Mouse (Mus musculus): ENCODE results near the gene Trip4.
A peak's percentile ranks its signal among the peaks of the same experiment; 100 is the strongest.

Trip4 gene

DNA sequence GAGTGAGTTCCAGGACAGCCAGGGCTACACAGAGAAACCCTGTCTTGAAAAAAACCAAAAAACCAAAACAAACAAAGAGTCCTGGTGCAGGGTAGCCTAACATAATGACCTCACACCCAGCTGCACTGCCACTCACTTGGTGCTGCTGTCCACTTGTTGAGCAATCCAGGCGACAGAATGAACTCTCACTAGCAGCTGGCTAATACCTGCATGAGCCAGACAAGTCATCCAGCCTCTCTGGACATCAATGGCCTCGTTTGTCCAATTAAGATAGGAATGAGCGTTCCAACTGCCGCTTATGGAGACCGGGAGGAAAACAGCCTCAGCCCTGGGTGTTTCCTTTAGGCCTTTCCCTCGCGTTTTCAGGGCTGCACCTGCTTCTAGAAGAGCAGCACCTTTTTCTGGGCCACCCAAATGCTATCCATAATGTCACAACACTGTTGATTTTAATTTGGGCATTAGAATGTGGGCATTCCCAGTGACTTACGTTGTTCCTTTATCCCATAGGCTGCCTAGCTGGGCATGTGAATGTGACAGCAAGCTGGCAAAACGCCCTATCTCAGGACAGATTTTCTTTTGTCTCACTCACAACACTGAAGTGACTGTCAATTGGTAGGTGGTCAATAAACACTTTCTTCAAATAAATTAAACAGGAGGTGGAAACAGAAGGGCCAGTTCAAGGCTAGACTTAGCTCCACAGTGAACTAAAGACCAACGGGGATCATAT is 73.8 kb downstream of the Trip4 start:
- DNase-seq (ENCODE audit: low spot score), result no peak

DNA sequence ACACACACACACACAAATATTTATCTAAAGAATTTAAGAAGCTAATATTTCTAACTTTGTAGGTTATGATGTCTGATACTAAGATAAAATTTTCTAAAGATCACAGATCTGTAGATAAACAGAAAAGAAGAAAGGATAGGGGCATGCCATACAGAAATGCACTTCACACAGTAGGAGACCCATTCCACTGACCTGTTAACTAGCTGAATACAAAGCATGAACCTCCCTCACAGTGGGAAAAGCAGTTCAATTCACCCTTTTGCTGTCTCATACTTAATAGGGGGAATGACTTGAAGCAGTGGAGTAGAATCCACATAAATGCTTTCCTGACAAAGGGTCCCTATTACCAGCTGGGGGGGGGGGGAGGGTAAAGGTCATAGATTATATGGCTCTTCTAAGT is 75.0 kb downstream of the Trip4 start:
- no peak for DNase-seq (ENCODE audit: low spot score)

DNA sequence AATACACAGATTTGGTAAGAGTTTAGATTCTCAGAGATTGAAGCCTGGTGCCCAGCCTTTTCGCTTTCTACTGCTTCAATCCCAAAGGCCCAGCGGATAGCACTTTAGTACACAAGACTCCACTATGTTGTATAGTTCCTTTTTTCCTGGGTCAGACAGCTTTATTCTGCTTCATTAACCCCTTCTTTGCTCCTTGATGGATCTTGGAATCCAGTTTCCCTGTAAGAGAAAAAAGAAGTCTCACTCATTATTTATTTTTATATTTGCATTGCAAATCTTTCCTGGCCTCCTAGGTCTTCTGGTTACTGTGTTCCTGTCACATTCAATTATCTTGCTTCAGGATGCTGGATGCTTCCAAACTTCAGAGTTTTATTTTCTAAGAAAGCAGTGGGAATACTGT is 75.4 kb downstream of the Trip4 start:
- no peak for DNase-seq (ENCODE audit: low spot score)

DNA sequence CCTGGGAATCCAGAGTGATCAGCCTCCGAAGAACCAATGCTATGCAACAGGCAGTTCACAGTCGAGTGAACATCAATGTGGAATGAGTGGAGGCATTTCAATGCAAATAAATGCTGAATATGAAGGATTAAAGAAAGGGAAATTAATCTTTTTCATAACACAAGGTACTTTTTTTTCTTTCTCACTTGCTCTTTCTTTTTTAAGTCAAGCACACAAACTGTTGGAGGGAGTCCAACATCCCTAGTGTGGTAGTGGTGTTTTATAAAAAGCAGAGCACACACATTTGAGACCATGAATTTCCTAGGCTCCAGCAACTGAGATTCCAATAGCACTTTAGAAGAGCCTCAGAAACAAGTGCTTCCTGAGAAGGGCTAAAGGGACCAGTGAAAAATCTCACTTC is 76.6 kb downstream of the Trip4 start:
- DNase-seq (ENCODE audit: low spot score), result no peak

DNA sequence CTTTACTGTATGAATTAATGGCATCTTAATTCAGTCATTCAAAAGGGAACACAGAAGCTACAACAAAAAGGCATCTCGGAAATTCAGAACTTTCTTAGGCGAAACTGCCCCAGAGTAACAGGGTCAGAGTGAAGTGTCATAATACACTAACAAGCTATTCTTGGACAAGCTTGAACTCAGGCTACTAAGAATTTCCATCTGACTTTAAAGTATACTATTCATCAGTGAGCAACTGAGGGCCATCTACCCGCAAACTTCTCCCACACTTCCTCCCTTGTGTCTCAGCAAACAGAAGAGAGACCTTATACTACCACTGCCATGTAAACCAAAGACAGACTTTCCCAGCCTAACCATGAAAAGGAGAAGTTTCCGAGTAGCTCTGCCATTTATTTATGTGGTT is 77.4 kb downstream of the Trip4 start:
- no peak for DNase-seq (ENCODE audit: low spot score)

DNA sequence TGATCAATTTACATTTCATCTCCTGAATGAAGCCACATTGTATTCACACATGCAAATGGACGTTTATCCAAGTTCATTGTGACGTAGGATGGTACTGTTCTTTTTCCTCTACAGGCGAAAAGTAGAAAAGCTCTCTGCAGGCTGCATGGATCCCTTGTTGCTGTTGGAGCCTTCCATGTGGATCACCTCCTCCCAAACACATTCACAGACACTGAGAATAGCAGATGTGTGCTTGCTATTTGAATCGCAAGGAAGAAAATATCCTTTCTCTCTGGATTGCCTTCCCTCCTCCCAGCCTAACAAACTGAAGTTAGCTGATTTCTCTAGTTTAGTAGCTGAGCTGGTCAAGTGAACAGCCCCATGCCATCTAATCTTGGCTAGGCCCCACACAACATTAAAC is 78.3 kb downstream of the Trip4 start:
- no peak for DNase-seq (ENCODE audit: low spot score)

DNA sequence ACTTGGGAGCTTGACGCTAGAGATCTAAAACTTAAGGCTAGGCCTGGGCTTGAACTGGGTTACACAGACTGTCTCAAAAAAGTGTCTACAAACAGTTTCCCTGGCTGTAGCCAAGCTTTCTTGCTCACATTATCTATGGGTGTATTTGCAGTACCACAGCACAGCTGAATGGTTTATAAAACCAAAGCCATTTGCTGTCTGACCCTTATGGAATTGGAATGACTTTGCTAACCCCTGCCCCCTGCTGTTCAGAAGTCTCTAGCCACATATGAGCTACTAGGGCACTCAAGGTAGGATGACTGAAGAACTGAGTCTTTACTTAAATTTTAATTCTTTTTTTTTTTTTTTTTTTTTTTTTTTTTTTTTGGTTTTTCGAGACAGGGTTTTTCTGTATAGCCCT is 79.2 kb downstream of the Trip4 start:
- DNase-seq (ENCODE audit: low spot score), result peak; percentile 73

DNA sequence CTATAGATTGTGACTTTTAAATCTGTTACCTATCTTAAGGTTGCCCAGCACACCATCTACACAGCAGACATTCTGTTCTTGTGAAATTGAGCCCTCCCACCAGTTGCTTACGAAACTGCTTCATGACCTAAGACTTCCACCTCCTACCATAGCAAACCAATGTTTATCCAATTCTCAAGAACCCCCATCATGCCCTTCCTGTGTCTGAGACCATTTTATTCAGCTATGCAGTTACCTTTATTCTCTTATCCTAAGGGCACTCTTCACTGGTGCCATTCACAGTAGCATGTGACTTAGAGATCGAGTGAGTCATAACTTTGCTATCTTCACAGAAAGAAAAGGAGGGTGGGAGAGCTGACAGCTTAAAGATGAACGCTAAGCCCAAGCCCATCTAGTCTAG is 80.1 kb downstream of the Trip4 start:
- peak; percentile 33 for DNase-seq (ENCODE audit: low spot score)

DNA sequence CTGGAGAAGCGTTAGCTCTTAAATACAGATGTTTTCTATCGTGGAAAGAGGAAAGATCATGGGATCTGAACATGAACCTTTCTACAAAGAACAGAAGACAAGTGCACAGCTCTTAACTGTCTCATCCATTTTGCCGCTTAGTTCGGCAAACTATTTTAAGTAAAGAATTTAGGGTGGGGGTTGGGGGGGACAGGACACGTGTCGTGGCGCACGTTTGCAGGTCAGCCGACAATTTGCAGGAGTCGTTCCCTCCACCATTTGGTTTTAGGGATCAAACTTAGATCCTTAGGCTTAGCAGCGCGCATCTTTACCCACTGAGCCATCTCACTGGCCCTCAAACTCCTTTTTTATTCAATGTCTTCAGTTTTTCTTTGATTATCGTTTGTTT is 80.6 kb downstream of the Trip4 start:
- no peak for DNase-seq (ENCODE audit: low spot score)

DNA sequence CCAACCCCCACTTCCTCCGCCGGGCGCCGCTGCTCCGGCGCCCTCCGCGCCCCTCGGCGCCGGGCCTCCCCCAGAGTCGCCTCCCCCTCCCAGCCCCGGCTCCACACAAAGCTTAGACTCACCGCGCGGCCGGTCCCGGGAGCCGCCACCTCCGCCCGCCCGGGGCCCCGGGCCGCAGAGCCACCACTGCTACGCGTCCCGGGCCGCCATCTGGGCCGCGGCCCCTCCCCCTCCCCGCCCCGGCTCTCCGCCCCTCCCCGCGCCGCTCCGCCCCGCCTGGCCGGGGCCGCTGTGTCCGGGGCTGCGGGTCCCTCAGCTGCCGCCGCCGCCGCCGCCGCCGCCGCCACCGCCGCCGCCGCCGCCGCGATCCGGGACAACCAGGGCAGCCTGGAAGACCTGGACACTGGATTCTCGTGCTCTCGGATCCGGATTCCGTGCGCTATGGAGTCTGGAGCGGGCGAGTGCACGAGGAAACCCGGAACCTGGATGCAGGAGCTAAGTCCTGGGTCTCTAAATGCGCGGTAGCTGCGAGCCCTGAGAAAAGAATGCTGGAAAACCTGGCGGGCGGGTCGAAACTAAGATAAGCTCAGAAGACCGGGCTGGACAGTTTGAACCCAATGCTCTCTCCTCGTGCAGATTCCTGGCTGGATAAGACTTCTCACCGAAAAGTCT is 81.1 kb downstream of the Trip4 start, which contains the start of gene Zfp609:
Gene Zfp609 (minus strand): TSS at position 221 of the 672 bp plus-strand sequence.
- DNase-seq (ENCODE audit: low spot score), result peak; percentile 97

DNA sequence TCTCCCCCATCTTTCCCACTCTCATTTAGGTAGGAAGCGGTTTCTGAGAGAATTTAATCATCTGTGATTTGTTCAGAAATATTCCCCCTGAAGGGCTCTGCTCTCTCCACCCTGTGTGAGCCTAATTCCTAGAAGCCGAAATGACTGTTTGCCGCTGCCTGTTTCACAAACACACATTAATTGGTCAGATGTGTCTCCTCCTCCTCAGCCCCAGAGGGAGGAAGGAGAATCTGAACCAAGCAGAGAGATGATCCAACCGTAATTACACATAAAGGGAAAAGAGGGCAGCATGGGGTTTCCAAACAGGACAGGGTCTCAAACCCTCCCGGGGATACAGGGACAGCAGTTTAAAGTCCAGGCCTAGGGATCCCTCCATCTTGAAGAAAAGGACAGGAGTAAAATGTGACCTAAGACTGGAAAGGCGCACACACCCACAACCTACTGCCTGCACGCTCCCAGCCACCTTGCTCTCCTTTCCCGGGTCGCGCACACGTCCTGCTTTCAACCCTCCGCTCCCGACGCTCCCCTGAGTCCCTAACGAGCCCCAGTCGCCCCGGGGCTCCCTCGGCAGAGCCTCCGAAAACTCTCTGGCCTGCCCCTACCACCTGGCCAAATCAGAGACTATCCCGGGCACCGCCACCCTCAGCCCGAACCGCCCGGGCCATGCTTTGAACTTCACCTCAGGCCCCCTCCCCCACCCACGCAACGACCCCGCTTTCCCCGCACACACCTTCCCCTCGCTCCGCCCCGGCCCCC is 81.8 kb downstream of the Trip4 start:
- DNase-seq (ENCODE audit: low spot score), result peak; percentile 72

DNA sequence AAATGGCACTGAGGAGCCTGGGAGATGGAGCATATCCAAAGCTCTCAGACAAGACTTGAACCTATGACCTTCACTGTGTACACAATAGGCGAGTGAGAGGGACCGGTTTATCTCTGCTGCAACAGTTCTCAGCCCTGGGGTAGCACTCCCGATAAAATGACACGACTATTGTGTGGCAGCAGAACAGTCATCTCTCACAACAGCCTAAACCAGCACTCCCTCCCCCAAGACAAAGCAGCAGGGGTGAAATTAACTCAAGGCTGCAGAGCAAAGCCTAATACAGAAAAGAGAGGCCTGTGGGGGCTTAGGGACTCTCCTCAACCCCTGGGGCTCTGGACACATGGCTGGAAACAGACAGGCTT is 82.4 kb downstream of the Trip4 start:
- no peak for DNase-seq (ENCODE audit: low spot score)

DNA sequence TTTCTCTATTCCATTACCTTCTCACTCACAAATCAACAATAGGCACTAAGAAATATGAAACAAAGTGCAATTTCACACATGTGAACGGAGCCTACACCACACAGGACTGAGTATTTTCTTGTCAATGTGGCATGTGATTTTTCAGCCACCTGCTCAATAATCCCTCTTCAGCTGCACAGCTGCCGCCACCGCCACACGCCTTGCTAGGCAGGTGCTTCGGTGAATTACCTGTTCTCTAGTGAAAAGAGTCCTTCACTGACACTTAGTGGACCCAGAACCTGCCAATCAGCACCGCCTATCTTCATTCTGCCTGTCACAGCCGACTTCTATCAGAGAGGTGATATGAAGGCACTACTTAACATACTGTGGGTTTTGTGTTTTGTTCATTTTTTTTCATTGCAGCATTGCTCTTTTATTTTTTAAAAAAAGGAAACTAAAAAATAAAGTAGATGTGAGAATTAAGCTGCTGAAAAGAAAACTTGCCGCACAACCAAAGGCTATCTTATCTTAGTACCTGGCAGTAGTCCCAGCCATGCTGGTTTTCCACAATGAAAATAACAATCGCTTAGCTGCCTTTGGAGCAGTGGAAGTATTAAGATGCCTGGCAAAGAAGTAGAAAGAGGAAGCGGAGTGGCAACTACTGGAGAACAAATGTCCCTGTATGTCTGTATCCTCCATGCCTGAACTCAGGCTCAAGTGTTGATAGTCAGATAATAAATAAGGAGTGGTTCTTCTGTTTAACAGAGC is 84.7 kb downstream of the Trip4 start:
- DNase-seq (ENCODE audit: low spot score), result peak; percentile 20

DNA sequence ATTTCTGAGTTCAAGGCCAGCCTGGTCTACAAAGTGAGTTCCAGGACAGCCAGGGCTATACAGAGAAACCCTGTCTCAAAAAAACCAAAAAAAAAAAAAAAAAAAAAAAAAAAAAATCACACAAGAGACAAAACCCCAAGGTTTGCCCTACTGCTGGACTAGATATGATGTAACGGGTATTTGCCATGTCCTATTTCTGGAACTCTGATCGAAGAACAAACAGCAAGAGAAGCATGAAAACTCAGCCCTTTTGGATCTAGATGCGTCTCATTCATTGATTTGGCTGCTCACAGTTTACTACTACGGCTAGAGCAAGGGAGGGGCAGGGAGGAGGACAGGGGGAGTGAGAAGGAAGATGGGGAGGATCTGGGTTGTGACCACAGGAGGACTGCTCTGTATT is 86.6 kb downstream of the Trip4 start:
- DNase-seq (ENCODE audit: low spot score), result no peak

DNA sequence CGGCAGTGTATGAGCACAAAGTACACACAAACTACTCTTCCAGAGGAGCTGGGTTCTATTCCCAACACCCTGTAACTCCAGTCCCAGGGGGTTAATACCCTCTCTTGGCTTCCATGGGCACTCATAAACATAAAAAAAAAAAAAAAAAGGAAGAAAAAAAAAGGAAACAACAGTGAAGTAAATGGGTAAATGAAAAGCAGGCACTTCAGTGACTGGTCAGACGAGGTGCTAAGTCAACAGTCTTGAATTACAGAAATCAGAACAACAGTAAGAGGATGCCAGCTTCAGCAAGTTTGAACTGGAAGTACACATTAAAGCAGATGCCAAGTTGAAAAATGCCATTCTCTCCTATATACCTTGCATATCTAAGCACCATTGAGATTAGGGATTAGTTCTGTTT is 88.3 kb downstream of the Trip4 start:
- DNase-seq (ENCODE audit: low spot score), result no peak

DNA sequence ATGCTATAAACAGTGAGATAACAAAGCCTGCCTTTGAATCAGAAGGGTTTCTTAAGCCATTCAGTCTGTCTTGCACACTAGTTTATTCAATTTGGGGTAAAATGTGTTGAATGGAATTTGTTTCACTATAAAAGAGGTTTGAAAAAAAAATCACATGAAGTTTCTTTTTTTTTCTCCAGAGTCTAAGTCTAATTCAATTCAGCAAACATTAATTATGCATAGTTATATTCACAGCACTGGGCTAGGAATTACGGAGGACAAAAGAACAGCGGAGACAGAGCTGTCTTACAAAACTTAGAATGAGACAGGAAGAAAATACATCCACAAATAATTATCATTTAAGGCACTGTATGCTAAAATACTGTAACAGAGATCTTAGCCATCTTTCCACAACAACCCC is 90.2 kb downstream of the Trip4 start:
- no peak for DNase-seq (ENCODE audit: low spot score)

DNA sequence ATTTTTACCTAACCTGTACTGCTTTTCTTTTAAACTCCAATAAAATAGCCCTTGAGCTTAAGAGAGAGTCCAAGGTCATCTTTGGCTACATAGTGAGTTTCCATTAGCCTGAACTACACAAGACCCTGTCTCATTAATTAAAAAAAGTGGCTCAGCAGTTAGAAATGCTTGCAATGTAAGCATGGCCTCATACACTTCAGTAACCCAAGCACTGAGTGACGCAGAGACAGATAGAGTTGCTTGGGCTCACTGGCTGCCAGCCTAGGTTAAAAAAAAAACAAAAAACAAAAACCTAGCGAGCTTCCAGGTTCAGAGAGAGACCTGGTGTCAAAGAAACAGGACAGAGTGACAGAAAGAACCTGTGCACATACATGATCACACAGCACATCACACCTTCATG is 95.8 kb downstream of the Trip4 start:
- DNase-seq (ENCODE audit: low spot score), result no peak

DNA sequence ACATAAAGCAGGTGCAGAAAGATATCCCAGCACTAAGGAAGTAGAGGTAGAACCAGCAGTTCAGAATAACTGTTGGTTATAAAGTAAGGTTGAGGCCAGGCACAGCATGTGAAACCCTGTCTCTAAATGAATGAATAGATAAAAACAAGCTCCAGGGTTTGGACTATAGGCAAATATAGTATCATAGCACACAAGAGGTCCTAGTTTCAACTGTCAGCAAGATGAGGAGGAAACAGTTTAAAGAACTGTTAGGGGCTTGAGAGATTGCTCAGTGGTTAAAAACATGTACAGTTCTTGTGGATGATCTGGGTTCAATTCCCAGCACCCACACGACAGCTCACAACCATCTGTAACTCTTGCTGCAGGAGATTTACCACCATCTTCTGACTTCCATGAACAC is 96.8 kb downstream of the Trip4 start:
- DNase-seq (ENCODE audit: low spot score), result no peak

DNA sequence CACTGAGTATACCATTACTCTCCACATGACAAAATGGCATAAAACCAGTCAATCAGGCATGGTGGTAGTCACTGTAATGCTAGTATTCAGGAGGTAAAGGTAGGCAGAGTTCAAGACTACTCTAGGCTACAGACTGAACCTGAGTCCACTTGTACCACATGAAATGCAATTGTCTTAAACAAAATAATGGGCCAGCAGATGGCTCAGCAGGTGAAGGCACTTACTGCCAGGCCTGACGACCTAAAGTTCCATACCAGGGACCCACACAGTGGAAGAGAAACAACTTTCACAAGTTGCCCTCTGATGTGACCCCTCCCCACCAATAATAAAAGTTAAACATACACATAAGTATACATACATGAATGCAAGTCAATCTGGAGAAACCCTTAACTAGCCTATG is 100.8 kb downstream of the Trip4 start:
- no peak for DNase-seq (ENCODE audit: low spot score)

DNA sequence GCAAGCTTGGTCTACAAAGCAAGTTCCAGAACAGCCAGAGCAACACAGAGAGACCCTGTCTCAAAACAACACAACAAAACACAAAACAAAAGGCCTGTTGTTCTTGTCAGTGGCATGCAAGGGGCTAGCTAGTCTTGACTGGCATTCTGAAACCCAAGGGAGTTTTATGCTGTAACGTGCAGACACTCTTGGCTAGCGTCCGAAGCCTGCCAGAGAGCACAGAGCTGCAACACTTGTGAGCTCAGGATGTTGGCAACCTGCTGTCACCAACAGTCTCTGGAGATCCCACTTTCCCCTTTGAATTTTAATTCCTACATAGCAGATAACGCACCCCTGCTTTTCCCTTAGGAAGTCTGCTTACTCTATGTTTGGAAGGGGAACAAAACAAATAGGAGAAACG is 101.3 kb downstream of the Trip4 start:
- peak; percentile 49 for DNase-seq (ENCODE audit: low spot score)

DNA sequence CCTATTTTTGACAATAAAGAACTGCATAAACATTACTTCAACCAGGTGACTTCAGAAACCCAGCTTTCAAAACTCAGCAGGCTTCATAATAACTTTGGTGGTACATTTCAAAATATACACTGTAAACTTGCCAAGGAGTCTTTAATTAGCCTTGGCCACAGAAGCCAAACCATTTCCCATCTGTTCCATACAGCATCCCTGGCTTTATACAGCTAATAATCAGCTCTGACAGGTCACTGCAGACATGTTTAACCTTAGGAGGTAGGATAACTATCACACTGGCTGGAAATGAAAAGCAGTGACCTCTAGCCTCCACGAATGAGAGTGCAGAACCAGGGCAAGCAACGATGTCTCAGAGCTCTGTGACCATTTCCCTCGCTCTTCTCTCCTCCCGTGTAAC is 108.8 kb downstream of the Trip4 start:
- no peak for DNase-seq (ENCODE audit: low spot score)

DNA sequence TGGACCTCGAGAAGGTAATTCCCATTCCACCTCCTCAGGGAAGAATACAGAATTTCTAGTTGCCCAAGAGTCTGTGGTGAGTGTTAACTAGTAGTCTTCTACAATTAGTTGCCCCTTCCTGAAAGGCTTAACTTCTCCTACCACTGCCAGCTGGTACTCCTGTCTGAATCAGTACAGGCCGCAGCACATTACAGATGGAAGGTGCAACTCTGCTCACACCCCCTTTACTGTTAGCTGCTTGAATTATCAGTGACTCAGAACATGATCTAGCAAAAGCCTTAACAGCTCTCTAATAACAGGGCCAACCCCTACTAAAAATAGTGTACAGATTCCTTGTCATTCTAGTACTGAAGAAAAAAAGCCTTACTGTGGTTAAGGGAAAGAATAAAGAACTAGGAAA is 112.9 kb downstream of the Trip4 start:
- DNase-seq (ENCODE audit: low spot score), result no peak

DNA sequence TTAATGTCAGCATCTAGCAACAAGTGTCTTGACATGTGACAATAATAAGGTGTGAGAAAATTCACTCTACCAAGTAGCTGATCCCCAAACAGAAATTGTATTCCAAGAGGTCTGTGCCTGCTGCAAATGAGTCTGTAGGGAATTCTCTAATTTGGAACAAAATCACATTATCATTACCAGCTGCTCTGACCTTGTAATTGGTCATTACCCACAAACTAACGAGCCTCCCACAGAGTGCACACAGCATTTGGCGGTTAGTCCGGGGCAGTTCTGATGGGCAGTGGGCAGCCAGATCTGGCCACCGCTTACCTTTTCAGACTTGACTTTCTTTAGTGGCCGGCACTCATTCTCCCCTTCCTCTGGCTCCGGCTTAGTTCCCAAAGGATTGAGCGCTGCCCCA is 114.3 kb downstream of the Trip4 start:
- DNase-seq (ENCODE audit: low spot score), result peak; percentile 46
